Mouse (Mus musculus) liver, postnatal 0 days (tissue): ENCODE measurements around the gene Ptpn14. TPM values are rescaled to one million over a fixed set of nuclear protein-coding genes. Genes with fewer than 3 reads are reported as not detected.

Source experiments
- ATAC-seq: fragments of 200-750 bp; cut with Nextera tagmentation; 2 replicates; pipeline ENCODE4 v1.8.0; 2017; ENCODE audit warnings: mild to moderate bottlenecking, moderate library complexity
- DNase-seq: peaks from one replicate; pipeline ENCODE4 v3.0.0-alpha.2; 2016
- H3K27ac ChIP-seq: fragments of 300-500 bp; sonication (generic); 2 replicates; pipeline ENCODE4 v1.5.1; 2014; ENCODE audit warnings: antibody characterized with exemption, moderate library complexity, mild to moderate bottlenecking, low read depth
- H3K27me3 ChIP-seq: fragments of 300-500 bp; sonication (generic); 2 replicates; pipeline ENCODE4 v1.6.1; 2014; ENCODE audit warnings: low read length, control low read depth, mixed read lengths; ENCODE audit not compliant: insufficient read depth
- H3K36me3 ChIP-seq: fragments of 300-500 bp; sonication (generic); replicated peaks from 2 replicates; pipeline ENCODE4 v1.6.1; 2014; ENCODE audit warnings: mild to moderate bottlenecking, control low read depth, low read length, moderate library complexity, mixed read lengths; ENCODE audit not compliant: insufficient read depth
- H3K4me1 ChIP-seq: fragments of 300-500 bp; sonication (generic); 2 replicates; pipeline ENCODE4 v1.6.1; 2014; ENCODE audit warnings: antibody characterized with exemption, mild to moderate bottlenecking, control low read depth; ENCODE audit not compliant: insufficient read depth
- H3K4me2 ChIP-seq: fragments of 300-500 bp; sonication (generic); 2 replicates; pipeline ENCODE4 v1.6.1; 2014; ENCODE audit warnings: low read depth, mild to moderate bottlenecking, low read length, moderate library complexity, mixed read lengths
- H3K4me3 ChIP-seq: fragments of 300-500 bp; sonication (generic); 2 replicates; pipeline ENCODE4 v1.5.1; 2014; ENCODE audit warnings: low read depth, low read length
- H3K9ac ChIP-seq: fragments of 300-500 bp; sonication (generic); replicated peaks from 2 replicates; pipeline ENCODE4 v1.6.1; 2014; ENCODE audit warnings: mild to moderate bottlenecking, moderate library complexity
- H3K9me3 ChIP-seq: fragments of 300-500 bp; sonication (generic); 2 replicates; pipeline ENCODE4 v1.6.1; 2016; ENCODE audit warnings: mild to moderate bottlenecking, control low read depth, low read length, mixed read lengths
- CTCF ChIP-seq: sonication (generic); IDR thresholded peaks from 2 replicates; pipeline ENCODE4 v1.5.1; 2016; ENCODE audit warnings: antibody characterized with exemption, low read depth
- EP300 ChIP-seq: IDR thresholded peaks from 2 replicates; pipeline ENCODE4 v1.6.1; 2016; ENCODE audit warnings: antibody characterized with exemption, low read depth, mild to moderate bottlenecking
- WGBS: fragments of 180-500 bp; shearing (Covaris S2); extraction: QIAGEN DNeasy Blood & Tissue Kit; methylation state at CpG from one replicate; pipeline ENCODE4 v1.1.7; 2014; ENCODE audit not compliant: insufficient replicate concordance; 5-methylcytosine and 5-hydroxymethylcytosine counted together
- polyA plus RNA-seq: library from polyadenylated mRNA; unstranded; fragments of >200 nt; fragmentation: Nextera tagmentation; extraction: Ambion mirVana; gene quantifications from 2 replicates; pipeline ENCODE4 v1.2.1, GENCODE M21; 2015

The Ptpn14 gene
- polyA plus RNA-seq, 1 experiment from 2014 or later = 0.33 TPM

DNA sequence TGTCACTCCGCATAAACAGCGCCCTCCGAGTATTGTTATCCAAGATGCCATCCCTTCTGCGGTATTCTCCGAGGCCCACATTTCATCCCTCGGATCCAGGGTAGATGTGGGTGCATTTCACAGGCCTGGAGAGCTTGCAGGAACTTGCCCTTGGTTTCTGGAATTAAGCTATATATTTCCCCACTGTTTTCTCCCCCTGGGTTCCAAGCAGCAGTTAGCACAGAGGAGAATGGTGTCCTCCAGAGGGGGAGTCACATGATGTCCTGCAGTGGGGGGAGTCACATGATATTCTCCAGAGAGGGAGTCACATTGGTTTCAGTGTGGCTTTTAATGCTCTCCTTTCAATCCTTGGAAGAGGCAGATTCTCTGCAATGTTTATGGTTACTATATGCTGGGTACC, 130.3 kb downstream of the Ptpn14 start:
- ATAC-seq = no peak
- H3K4me1 ChIP-seq = peaks cover 7% of the 10 kb centered on the region
- TF ChIP-seq EP300 = no peak
- TF ChIP-seq CTCF = no peak
- no peaks in the 10 kb centered on the region for H3K9me3 ChIP-seq
- H3K27ac ChIP-seq = no peak overlapping the region
- no peak overlapping the region for H3K9ac ChIP-seq
- no peaks in the 10 kb centered on the region for H3K27me3 ChIP-seq
- no peaks in the 10 kb centered on the region for H3K36me3 ChIP-seq
- DNase-seq = no peak
- H3K4me2 ChIP-seq = no peak overlapping the region
- no peak overlapping the region for H3K4me3 ChIP-seq
- 93% methylated on average over 6 of the region's 6 CpGs for WGBS

DNA sequence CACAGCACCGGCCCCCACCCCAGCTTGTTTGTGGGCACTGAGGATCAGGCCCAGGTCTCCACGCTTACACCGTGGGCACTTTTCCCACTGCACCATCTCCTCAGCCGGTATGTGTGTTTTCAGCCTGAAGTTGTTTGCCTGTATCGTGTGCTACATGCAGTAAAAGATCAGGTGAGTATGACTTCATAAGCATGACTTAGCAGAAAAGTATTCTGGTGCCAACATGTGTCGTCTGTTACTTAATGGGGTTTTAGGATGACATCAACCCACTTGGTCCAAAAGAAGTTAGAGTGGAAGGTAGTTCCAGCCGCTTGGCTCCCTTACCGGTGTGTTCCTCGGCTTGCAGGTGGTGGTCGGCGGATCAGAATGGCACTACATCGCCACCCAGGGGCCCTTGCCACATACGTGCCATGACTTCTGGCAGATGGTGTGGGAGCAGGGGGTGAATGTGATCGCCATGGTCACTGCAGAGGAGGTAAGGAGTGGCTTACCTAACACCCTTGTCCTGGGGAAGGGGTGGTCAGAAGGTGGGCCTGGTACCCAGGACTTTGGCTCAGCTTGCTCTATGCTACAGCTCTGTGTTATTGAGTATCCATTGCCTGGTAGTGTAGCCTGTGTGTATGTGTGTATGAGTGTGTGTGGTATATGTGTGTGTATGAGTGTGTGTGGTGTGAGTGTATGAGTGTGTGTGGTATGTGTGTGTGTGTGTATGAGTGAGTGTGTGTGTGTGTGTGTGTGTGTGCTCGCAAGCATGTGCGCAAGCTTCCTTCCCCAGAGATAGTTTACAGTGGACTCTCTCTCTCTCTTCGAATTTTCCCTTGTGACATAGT, 132.3 kb downstream of the Ptpn14 start:
- WGBS = 73% methylated on average over 17 of the region's 17 CpGs
- H3K4me2 ChIP-seq = no peak overlapping the region
- H3K27ac ChIP-seq = no peak overlapping the region
- ATAC-seq (peak; percentile 60), DNase-seq (peak; percentile 29)
- TF ChIP-seq CTCF = peak; percentile 46
- no peak for TF ChIP-seq EP300
- no peaks in the 10 kb centered on the region for H3K27me3 ChIP-seq
- no peak overlapping the region for H3K9ac ChIP-seq
- H3K4me1 ChIP-seq = peaks cover 7% of the 10 kb centered on the region
- H3K4me3 ChIP-seq = no peak overlapping the region
- H3K9me3 ChIP-seq = no peaks in the 10 kb centered on the region
- no peaks in the 10 kb centered on the region for H3K36me3 ChIP-seq

DNA sequence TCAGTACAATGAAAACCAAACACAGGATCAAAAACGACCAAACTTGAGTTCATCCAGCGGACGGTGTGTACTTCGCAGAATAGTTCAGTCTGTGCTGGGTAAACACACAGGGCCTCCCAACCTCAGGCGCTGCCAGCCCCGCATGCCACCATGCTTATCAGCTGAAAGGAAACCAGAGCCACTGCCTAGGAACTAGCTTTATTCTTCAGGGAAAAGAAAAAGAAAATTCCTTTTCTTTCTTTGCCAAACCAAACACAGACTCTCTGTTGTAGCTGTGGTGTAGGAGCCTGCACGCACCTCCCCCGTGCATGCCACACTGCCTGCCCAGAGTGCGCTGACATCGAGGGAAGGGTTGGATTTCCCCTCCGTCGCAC, 132.9 kb downstream of the Ptpn14 start:
- ATAC-seq (peak; percentile 57), DNase-seq (no peak)
- H3K27ac ChIP-seq = no peak overlapping the region
- H3K9me3 ChIP-seq = no peaks in the 10 kb centered on the region
- TF ChIP-seq CTCF (no peak), EP300 (no peak)
- H3K9ac ChIP-seq = no peak overlapping the region
- H3K27me3 ChIP-seq = no peaks in the 10 kb centered on the region
- WGBS = 42% methylated on average over 12 of the region's 12 CpGs
- no peak overlapping the region for H3K4me3 ChIP-seq
- H3K4me2 ChIP-seq = no peak overlapping the region
- no peaks in the 10 kb centered on the region for H3K36me3 ChIP-seq
- peaks cover 8% of the 10 kb centered on the region for H3K4me1 ChIP-seq

DNA sequence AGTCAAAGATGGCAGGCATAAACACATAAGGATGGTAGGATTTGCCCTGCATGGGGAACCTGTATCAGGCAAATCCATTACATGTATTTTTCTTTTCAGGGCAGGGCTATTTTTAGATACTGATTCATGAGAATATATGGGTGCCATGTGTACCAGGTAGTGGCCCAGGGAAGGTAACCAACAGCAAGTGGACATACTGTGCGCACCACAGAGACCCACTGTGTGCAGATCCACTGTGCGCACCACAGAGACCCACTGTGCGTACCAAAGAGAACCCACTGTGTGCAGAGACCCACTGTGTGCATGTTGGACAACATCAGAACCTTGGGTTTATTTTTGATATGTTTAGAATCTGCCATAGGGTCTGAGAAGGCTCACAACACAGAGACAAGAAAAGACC, 135.7 kb downstream of the Ptpn14 start:
- Histone ChIP-seq H3K9ac (no peak overlapping the region), H3K27ac (no peak overlapping the region), H3K36me3 (no peaks in the 10 kb centered on the region), H3K27me3 (no peaks in the 10 kb centered on the region), H3K4me3 (no peak overlapping the region), H3K9me3 (no peaks in the 10 kb centered on the region), H3K4me1 (peaks cover 28% of the 10 kb centered on the region), H3K4me2 (no peak overlapping the region)
- DNase-seq (no peak), ATAC-seq (no peak)
- no peak for TF ChIP-seq EP300
- 93% methylated on average over 3 of the region's 3 CpGs for WGBS

DNA sequence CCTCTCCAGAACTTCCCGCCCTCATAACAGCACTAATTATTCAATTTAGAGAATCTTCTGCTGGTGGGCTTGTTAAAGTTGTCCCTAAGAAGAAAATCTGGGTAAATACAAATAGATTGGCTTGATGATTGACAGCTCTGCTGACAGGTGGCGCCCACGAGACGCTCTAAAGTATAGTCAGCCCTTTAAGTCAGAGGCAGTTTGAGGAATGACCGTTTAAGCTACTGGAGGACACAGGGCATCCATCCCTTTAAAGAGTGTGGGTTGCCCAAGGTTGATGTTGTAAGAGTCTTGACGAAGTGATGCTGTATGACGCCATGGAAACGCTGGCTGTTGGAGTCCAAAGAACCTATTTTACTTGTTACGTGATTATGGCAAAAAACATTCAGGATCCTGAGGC, 136.2 kb downstream of the Ptpn14 start:
- no peak overlapping the region for H3K27ac ChIP-seq
- 65% methylated on average over 9 of the region's 9 CpGs for WGBS
- no peaks in the 10 kb centered on the region for H3K27me3 ChIP-seq
- H3K36me3 ChIP-seq = no peaks in the 10 kb centered on the region
- TF ChIP-seq CTCF (peak; percentile 33), EP300 (no peak)
- no peak overlapping the region for H3K4me3 ChIP-seq
- no peaks in the 10 kb centered on the region for H3K9me3 ChIP-seq
- DNase-seq = no peak
- no peak overlapping the region for H3K9ac ChIP-seq
- H3K4me1 ChIP-seq = peaks cover 28% of the 10 kb centered on the region
- H3K4me2 ChIP-seq = no peak overlapping the region
- no peak for ATAC-seq

DNA sequence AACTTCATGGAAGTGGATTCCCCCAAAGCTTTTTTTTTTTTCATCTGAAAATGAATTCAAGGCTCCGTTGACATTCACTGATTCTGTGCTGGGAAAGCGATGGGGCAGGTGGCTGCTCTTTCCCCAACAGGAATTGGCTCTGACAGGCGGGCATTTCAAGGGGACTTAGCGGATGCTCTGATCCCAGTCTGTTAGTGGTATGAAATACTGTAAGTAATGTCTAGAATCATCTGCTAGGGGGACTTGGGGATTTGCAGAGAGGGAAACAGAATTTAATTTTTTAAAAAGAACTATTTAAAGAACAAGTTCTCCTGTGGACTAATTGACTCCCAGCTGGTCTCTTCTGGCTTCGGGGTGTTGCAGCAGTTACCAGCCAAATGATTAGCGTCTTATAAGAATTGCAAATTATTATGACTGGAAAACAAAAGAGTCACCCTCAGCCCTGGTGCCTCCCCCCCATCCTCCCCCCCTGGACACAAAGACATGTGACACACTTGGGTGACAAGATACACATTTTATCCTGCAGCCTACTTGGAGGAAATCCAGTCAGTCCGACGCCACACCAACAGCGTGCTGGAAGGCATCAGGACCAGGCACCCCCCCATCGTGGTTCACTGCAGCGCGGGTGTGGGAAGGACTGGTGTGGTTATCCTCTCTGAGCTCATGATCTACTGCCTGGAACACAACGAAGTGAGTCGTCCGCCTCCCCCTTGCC, 136.9 kb downstream of the Ptpn14 start:
- no peak overlapping the region for H3K9ac ChIP-seq
- no peaks in the 10 kb centered on the region for H3K9me3 ChIP-seq
- DNase-seq (no peak), ATAC-seq (no peak)
- H3K4me2 ChIP-seq = no peak overlapping the region
- WGBS = 72% methylated on average over 15 of the region's 15 CpGs
- H3K27ac ChIP-seq = no peak overlapping the region
- no peaks in the 10 kb centered on the region for H3K27me3 ChIP-seq
- no peaks in the 10 kb centered on the region for H3K36me3 ChIP-seq
- TF ChIP-seq EP300 (no peak), CTCF (no peak)
- H3K4me3 ChIP-seq = no peak overlapping the region
- peaks cover 28% of the 10 kb centered on the region for H3K4me1 ChIP-seq
